Mouse (Mus musculus): ENCODE results near the gene Zfp874a. TPM values are rescaled to one million over a fixed set of nuclear protein-coding genes. Genes with fewer than 3 reads are reported as not detected.
"Not testable (repeated sequence)": the region's sequence is repeated elsewhere in the genome, so short reads cannot be mapped to it uniquely, and the experiment has no call there.

Zfp874a gene
- 6.6 and 7.7 TPM in 2 replicates for polyA plus RNA-seq (2015; fragmentation: Nextera tagmentation; extraction: Ambion mirVana)

GRCm38 (mm10) chr13:67451172-67452020 is at the start of gene Zfp874a:
Zfp874a (minus strand) TSS chr13:67451624.
- DNase-seq (ENCODE audit: low spot score), result peak; percentile 90

DNA sequence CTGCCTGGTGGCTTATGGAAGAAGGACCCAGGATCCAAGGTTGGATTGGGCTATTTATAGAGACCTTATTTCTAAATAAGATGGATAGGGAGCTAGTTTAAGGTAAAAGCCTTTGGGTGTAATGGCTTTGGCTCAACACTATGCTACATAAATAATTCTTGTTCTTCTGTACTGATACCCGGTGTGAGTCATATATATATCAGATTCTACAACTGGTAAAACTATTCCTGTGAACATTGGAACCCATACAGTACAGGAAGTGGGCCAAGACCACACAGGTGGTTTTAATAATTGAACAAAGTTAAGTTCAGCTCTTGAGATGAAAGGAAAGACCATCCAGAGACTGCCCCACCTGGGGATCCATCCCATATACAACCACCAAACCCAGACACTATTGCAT is 49.5 kb upstream of the Zfp874a start:
- no peak for DNase-seq (ENCODE audit: low spot score)

DNA sequence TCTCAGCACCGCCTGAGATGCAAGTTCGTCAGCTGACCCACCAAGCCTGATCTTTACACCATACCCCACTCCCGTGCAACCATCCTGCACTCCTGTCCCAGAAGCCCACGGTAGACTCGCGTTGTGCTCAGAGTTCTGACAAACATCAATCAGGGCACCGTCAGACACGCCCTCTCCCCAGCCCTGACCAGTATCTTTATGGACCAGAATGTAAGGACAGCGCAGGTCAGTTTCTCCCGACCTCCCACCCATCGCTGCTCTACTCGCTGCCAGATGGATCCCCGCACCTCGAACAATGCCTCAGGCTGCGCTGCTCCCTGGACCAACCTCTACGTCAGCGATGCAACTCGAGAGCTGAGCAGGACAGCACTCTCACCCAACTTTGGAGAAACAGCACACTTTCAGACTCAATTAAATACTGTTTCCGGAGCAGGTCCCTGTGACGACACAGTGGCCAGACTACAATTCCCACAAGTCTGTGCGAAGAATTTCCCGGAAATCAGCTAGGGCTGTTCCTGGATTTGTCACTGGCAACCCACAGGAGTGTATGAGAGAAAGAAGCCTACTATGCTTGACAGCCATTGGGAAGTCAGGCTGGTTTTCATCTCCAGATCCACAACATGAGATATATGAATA is 48.8 kb upstream of the Zfp874a start, which contains the start of gene Zfp58:
Gene Zfp58 (minus strand): TSS at position 472 of the 636 bp plus-strand sequence.
- DNase-seq (ENCODE audit: low spot score), result peak; percentile 86

- no peak for DNase-seq (ENCODE audit: low spot score)
Measured at GRCm38 (mm10) chr13:67495631-67496030, 44.2 kb upstream of the Zfp874a start.

GRCm38 (mm10) chr13:67484424-67484811 is 33.0 kb upstream of the Zfp874a start:
- DNase-seq (ENCODE audit: low spot score), result no peak

DNA sequence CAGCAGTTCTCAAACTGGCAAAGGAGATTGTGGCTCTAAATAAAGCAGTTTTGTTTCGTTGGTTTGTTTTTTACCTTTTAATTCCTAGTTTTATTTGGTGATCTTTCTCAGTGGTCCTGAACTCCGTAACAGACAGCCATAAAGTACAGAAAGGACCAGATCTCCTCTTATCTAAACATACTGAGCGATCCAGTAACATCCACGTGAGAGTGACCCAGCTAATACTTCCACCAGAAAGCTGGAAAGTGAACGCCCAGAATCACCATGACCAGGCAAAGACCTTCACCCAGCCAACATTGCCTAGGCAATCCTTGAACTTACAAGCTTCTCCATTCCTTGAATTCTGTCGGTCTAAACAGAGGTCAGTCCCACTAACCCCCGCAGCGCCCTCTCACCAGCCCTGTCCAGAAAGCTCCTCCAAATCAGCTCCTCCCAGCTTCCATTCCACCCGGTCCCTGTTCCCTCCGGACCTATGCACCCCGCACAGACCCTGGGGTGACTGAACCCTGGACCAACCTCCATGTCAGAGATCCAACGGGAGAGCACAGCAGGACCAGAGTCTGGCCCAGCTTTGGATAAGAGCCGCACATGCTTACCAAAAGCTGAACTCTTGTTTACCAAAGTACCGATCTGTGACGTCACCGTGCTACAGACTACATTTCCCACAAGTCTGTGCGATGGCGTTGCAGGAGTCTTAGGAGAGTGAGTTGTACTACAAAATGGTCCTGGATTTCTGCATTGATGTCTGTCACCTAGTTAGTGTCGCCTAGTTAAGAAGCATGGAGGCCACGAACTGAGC is 32.4 kb upstream of the Zfp874a start, which contains the start of gene Zfp874b:
Gene Zfp874b (minus strand): TSS at position 634 of the 799 bp plus-strand sequence.
- peak; percentile 92 for DNase-seq (ENCODE audit: low spot score)

GRCm38 (mm10) chr13:67481528-67481927 is 30.1 kb upstream of the Zfp874a start:
- DNase-seq (ENCODE audit: low spot score), result peak; percentile 23

DNA sequence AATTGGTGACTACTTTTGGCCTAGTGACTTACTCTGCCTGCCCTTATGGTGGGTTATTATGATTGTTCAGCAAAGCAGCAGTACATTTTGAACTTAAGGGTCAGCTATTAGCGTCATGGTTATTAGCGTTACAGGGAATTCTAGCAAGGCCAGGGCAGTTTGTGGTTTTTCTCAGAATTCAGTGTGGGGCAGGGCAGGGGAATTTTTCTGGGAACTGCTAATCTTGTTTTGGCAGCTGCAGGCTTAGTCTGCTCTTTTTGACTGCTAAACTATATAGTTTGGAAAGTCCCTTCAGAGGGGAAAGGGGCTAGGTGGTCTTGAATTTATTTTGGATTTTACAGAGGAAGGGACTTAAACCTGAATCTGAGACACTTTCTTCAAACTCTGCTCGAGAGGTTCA is 17.9 kb upstream of the Zfp874a start:
- DNase-seq (ENCODE audit: low spot score), result no peak

- DNase-seq (ENCODE audit: low spot score), result not testable (repeated sequence)
Measured at GRCm38 (mm10) chr13:67463506-67464185, 12.2 kb upstream of the Zfp874a start.

GRCm38 (mm10) chr13:67452021-67452309 is 541 bp upstream of the Zfp874a start:
- DNase-seq (ENCODE audit: low spot score), result no peak

GRCm38 (mm10) chr13:67437095-67437494 is 14.3 kb downstream of the Zfp874a start:
- not testable (repeated sequence) for DNase-seq (ENCODE audit: low spot score)

DNA sequence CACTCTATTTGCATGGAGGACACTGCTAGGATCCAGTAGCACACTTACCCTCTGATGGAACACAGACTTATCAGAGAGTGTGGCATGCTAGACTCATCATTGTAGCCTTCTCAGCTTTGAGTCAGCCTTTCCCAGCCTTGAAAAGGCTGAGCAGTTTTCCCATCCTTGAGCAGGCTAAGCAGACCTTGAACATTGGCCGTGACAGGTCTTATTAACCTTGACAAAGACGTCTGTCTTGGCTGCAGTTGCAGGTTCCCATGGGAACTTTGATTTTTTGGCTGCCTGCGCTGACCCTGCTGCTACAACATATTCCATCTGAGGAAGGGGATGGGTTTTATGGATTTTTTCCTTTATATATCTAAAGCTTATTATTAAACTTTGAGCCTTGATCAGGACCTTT is 23.3 kb downstream of the Zfp874a start:
- no peak for DNase-seq (ENCODE audit: low spot score)

DNA sequence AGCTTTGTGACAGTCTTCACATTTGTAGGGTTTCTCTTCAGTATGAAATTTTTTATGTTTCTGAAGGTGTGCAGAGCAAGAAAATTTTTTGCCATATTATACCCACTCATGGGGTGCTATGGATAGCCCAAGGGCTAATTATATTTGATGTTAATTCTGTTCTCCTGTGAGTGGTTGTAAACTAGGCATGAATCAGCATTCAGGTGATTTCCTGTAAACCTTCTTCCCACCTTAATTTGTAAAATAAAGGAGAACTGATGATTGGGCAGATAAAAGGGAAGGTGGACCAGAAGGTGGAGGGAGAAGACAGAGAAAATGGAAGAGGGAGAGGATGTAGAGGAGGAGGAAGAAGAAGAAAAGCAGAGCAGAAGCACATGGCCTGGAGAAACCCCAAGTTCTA is 25.7 kb downstream of the Zfp874a start:
- DNase-seq (ENCODE audit: low spot score), result not testable (repeated sequence)

DNA sequence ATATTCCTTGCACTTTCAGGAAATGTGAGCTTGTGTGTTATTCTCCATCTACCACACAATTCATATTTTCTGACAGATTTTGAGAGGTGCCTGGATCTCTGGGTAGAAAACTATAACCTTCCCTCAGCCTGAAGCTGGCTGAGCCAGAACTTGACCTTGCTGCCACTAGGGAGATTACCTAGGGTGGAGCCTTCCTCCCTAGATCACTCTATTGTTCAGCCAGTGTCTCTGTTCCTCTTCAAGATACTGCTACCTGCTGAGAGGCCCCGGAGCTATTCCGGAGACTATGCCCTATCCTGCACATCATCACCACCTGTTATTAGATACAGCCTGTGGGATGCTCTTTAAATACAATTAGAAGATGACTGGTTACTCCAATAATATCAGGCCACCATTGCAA is 28.9 kb downstream of the Zfp874a start:
- not testable (repeated sequence) for DNase-seq (ENCODE audit: low spot score)

- peak; percentile 61 for DNase-seq (ENCODE audit: low spot score)
Measured at GRCm38 (mm10) chr13:67421207-67421857, 30.1 kb downstream of the Zfp874a start, which contains the start of gene Zfp459. Zfp459 (minus strand) TSS chr13:67421418.

GRCm38 (mm10) chr13:67420558-67421206 is 30.7 kb downstream of the Zfp874a start:
- no peak for DNase-seq (ENCODE audit: low spot score)

DNA sequence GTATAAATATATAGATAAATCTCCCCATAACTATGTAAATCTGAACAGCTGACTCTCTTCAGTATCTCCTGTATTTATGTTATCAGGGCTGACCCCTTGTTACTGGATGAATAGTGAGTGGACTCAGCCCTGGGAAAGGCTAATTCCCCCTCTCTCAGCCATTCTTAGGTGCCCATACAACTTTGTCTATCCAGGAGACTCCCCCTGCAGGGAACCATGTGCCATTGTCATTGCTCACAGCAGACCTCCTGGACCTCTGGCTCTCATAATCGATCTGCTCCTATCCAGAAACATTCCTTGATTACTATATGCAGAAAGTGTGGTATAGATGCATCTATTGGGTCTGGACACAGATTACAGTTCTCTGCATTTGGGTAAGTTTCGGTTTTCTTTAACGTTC is 34.6 kb downstream of the Zfp874a start:
- no peak for DNase-seq (ENCODE audit: low spot score)

GRCm38 (mm10) chr13:67415759-67416158 is 35.7 kb downstream of the Zfp874a start:
- no peak for DNase-seq (ENCODE audit: low spot score)

DNA sequence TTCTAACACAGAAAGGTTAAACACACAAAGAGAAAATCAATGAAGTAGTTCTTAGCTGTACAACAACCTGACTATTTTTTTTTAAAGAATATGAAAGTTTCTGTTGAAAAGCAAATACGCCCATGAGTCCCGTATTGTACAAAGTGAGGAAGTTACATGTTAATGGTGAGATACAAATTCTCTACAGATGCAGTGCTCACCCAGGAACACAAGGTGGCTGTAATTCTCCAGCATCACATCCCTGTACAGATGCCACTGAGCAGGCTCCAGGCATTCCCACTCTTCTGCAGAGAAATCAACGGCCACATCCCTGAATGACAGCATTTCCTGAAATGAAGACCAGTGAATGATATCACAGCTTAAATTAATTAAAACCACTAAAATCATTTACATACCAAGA is 37.8 kb downstream of the Zfp874a start:
- DNase-seq (ENCODE audit: low spot score), result not testable (repeated sequence)

Measured in thymus, postnatal 0 days (tissue).